In the genomic region with DNA sequence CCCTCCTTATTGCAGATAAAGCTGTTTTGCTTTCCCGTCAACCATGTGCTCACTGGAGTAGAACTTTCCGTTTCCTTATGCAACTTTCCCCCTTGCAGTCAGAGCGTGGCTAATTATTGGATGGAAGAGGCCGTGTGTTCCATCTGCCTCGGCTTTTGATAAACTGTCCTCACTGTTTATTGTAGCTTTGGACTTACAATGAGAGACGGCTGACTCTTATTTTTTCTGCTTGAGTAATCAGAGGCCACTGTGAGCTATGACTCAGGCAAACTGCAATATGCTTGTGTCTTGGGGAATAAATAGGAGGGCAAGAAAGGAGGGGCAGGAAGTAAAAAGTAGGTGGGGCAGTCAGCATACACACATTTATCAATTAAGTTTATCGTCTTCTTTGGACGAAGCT, we compare ENCODE assay signal across 23 mouse cellular contexts. TPM values are rescaled to one million over a fixed set of nuclear protein-coding genes. Genes with fewer than 3 reads are reported as not detected.
DNase-seq lines count a peak whose midpoint lies in the region; ATAC-seq and TF ChIP-seq lines count a peak whose summit lies in the region.
"Had no signal": no experiment of that assay in that cellular context is flagged by ENCODE, and none has a peak within 500 bp of the region (broad histone marks: within the 10 kb centered on the region; RNA-seq: fewer than 3 reads in every experiment).

No protein-coding gene starts in this region.

- no peaks in the 10 kb centered on the region; the same call in 1 of the 2 replicates for H3K4me1 ChIP-seq in liver, adult 2 months (ENCODE audit: control insufficient read depth, insufficient read depth, low read length)
- no peaks in the 10 kb centered on the region for H3K4me1 ChIP-seq in stomach, postnatal 0 days (replicated peaks; ENCODE audit: control insufficient read depth, insufficient read depth)
- H3K4me1 ChIP-seq: forebrain, embryonic 15.5 days; liver, embryonic 15.5 days; midbrain, embryonic 12.5 days; neural tube, embryonic 15.5 days had no signal

- CTCF ChIA-PET in Patski (lab: Charles Lee), result interaction anchor here (0.9 to 1.6 kb wide), 5 partner anchors 11 to 35 kb away, joined by 3 to 5 read pairs (median 5); a partner anchor contains a TSS

- no peak for TF ChIP-seq CTCF in liver, adult 2 months (IDR thresholded peaks at IDR 0.05; ENCODE audit: low read depth, low read length)
- TF ChIP-seq CTCF in Patski (IDR thresholded peaks at IDR 0.05), result no peak
- TF ChIP-seq CTCF in stomach, postnatal 0 days (IDR thresholded peaks at IDR 0.05; ENCODE audit: low read depth), result no peak

- in situ Hi-C loops in Patski (cut with MboI; ENCODE audit: low pct_unique_long_range_greater_than_20kb), result loop anchor here (25.0 kb wide), 1 partner anchor 981 kb away; no protein-coding TSS in a partner anchor

- no peak overlapping the region for H3K9ac ChIP-seq in liver, adult 2 months (ENCODE audit: low read depth, low read length)
- no peak overlapping the region for H3K9ac ChIP-seq in stomach, postnatal 0 days (ENCODE audit: low read length)
- H3K9ac ChIP-seq: forebrain, embryonic 15.5 days; limb, embryonic 12.5 days; liver, embryonic 15.5 days; midbrain, embryonic 12.5 days; neural tube, embryonic 15.5 days had no signal

- POLR2A ChIA-PET in Patski (lab: Charles Lee), result interaction anchor here (0.6 kb wide), 1 partner anchor 44 kb away, joined by 6 read pairs; no protein-coding TSS in a partner anchor

- H3K4me2 ChIP-seq in stomach, postnatal 0 days (replicated peaks; ENCODE audit: low read depth), result no peak overlapping the region
- H3K4me2 ChIP-seq: forebrain, embryonic 15.5 days; heart, embryonic 11.5 days; limb, embryonic 12.5 days; liver, embryonic 15.5 days; midbrain, embryonic 12.5 days; neural tube, embryonic 15.5 days had no signal

- intact Hi-C loops in heart, postnatal 10 days (cut with DNase I), result no loop called here

- peak overlapping the region; percentile 39 for H3K27ac ChIP-seq in liver, adult 2 months (replicated peaks; ENCODE audit: insufficient read depth, low read depth, low read length)
- no peak overlapping the region for H3K27ac ChIP-seq in stomach, postnatal 0 days (replicated peaks)
- H3K27ac ChIP-seq: forebrain, embryonic 15.5 days; limb, embryonic 12.5 days; liver, embryonic 15.5 days; midbrain, embryonic 12.5 days; neural tube, embryonic 15.5 days had no signal

- H3K36me3 ChIP-seq in liver, adult 2 months (ENCODE audit: control insufficient read depth, insufficient read depth, low read length), result no peaks in the 10 kb centered on the region
- H3K36me3 ChIP-seq in stomach, postnatal 0 days (ENCODE audit: control insufficient read depth, insufficient read depth, low read length), result no peaks in the 10 kb centered on the region
- H3K36me3 ChIP-seq: forebrain, embryonic 15.5 days; limb, embryonic 12.5 days; liver, embryonic 15.5 days; midbrain, embryonic 12.5 days; neural tube, embryonic 15.5 days had no signal

- no peaks in the 10 kb centered on the region for H3K27me3 ChIP-seq in liver, adult 2 months (ENCODE audit: control insufficient read depth, insufficient read depth, low read length)
- H3K27me3 ChIP-seq in Patski, result no peaks in the 10 kb centered on the region
- H3K27me3 ChIP-seq in stomach, postnatal 0 days (ENCODE audit: control insufficient read depth, insufficient read depth, low read length), result no peaks in the 10 kb centered on the region
- H3K27me3 ChIP-seq: forebrain, embryonic 15.5 days; limb, embryonic 12.5 days; liver, embryonic 15.5 days; midbrain, embryonic 12.5 days; neural tube, embryonic 15.5 days had no signal

- no peak overlapping the region for H3K4me3 ChIP-seq in liver, adult 2 months (ENCODE audit: insufficient read depth, low read depth, low read length)
- no peak overlapping the region for H3K4me3 ChIP-seq in stomach, postnatal 0 days (ENCODE audit: low read depth, low read length)
- H3K4me3 ChIP-seq: erythroblast, embryonic 14.5 days; forebrain, embryonic 15.5 days; limb, embryonic 12.5 days; liver, embryonic 15.5 days; midbrain, embryonic 12.5 days; myocyte; neural tube, embryonic 15.5 days had no signal

- peak; percentile 75 for DNase-seq in heart, adult 11 months
- DNase-seq in heart, postnatal 10 days, result no peak
- DNase-seq in liver, adult 2 months (ENCODE audit: extremely low read depth, low read depth, low spot score), result peak; percentile 41
- DNase-seq in liver (no peak), Patski (ENCODE audit: low read depth, low spot score) (peak; percentile 20)
- no peak for DNase-seq in stomach, postnatal 0 days (ENCODE audit: low spot score)
- DNase-seq in thymus, postnatal 36 days, result no peak
- DNase-seq in left cerebral cortex, adult 9 months (ENCODE audit: low spot score in 2 of 2), result no peak
- DNase-seq: adrenal gland, postnatal 14 days; cerebellum, adult 8-10 months; gastrocnemius, postnatal 36 days; kidney, postnatal 10 days; thymus, postnatal 4 days had no signal

- 66% methylated on average over 8 of the region's 8 CpGs for WGBS in liver, adult 2 months
- 47% methylated on average over 8 of the region's 8 CpGs for WGBS in stomach, postnatal 0 days

- TF ChIP-seq EP300 in stomach, postnatal 0 days (optimal IDR thresholded peaks at IDR 0.05), result no peak

- no peaks in the 10 kb centered on the region for H3K9me3 ChIP-seq in stomach, postnatal 0 days (ENCODE audit: control insufficient read depth, low read length)
- H3K9me3 ChIP-seq: forebrain, embryonic 15.5 days; limb, embryonic 12.5 days; liver, embryonic 15.5 days; midbrain, embryonic 12.5 days; neural tube, embryonic 15.5 days had no signal

- peak; percentile 18 for ATAC-seq in Patski
- peak; percentile 49; the same call in 1 of the 2 replicates for ATAC-seq in stomach, postnatal 0 days (ENCODE audit: low FRiP score, low TSS enrichment)
- ATAC-seq: forebrain, embryonic 15.5 days; inflammation-experienced regulatory T-cells, adult 6 months; lung, postnatal 0 days had no signal

- H3K79me2 ChIP-seq in liver, adult 2 months (ENCODE audit: control insufficient read depth, insufficient read depth, low read length), result no peaks in the 10 kb centered on the region

- no peak for TF ChIP-seq POLR2A in liver, adult 2 months (IDR thresholded peaks at IDR 0.05; ENCODE audit: extremely low read depth, insufficient read depth, low read length)

RNA-seq across cellular contexts. Expression of a gene that starts 12.8 kb away (rescaled TPM):
- under 1 TPM; 0.74 to 0.79 TPM for total RNA-seq in heart, postnatal 10 days (2021)
- total RNA-seq in liver, adult 2 months (2014; rRNA removed), result 3.8 and 4.1 TPM in 2 replicates
- polyA plus RNA-seq in liver, adult 2 months (2012; rRNA removed), result 1.3 and 1.7 TPM in 2 replicates
- polyA plus RNA-seq in Patski (2021), result 1.6 TPM
- 17.3 and 17.6 TPM in 2 replicates for polyA plus RNA-seq in stomach, postnatal 0 days (2015; fragmentation: Nextera tagmentation; extraction: Ambion mirVana)
- polyA plus RNA-seq: erythroblast, embryonic 14.5 days had no signal

RNA-seq across cellular contexts. Expression of a gene that starts 31.7 kb away (rescaled TPM):
- total RNA-seq in heart, postnatal 10 days (2021), result 10 to 100 TPM; 61.8 to 62.4 TPM
- 49.7 and 53.1 TPM in 2 replicates for total RNA-seq in liver, adult 2 months (2014; rRNA removed)
- 48.2 and 57.7 TPM in 2 replicates for polyA plus RNA-seq in liver, adult 2 months (2012; rRNA removed)
- polyA plus RNA-seq in Patski (2021), result 83.6 TPM
- polyA plus RNA-seq in stomach, postnatal 0 days (2015; fragmentation: Nextera tagmentation; extraction: Ambion mirVana), result 52.1 and 52.3 TPM in 2 replicates

Comparison
In these comparisons a context has a peak if more than half of its experiments do, and no peak if none do; other contexts are left out.
1. DNase-seq: peak in heart, adult 11 months (single experiment), liver, adult 2 months (single experiment) and Patski (single experiment); none in heart, postnatal 10 days (0 of 2), liver (single experiment), stomach, postnatal 0 days (single experiment), thymus, postnatal 36 days (0 of 2) and left cerebral cortex, adult 9 months (0 of 2).